Mouse (Mus musculus) kidney, embryonic 16.5 days (tissue): ENCODE measurements around the gene Igdcc3. TPM values are rescaled to one million over a fixed set of nuclear protein-coding genes. Genes with fewer than 3 reads are reported as not detected.

ENCODE experiments used
- ATAC-seq: fragments of 200-750 bp; cut with Nextera tagmentation; 2 replicates; pipeline ENCODE4 v1.8.0; 2017; ENCODE audit warnings: moderate TSS enrichment; ENCODE audit not compliant: low FRiP score, low TSS enrichment
- H3K27ac ChIP-seq: fragments of 300-500 bp; sonication (generic); 2 replicates; pipeline ENCODE4 v1.5.1; 2014; ENCODE audit warnings: low read length
- H3K27me3 ChIP-seq: fragments of 300-500 bp; sonication (generic); 2 replicates; pipeline ENCODE4 v1.6.1; 2014; ENCODE audit warnings: low read length, control low read depth, mixed read lengths; ENCODE audit not compliant: insufficient read depth
- H3K36me3 ChIP-seq: fragments of 300-500 bp; sonication (generic); 2 replicates; pipeline ENCODE4 v1.6.1; 2014; ENCODE audit warnings: low read length, control low read depth, mixed read lengths; ENCODE audit not compliant: insufficient read depth
- H3K4me1 ChIP-seq: fragments of 300-500 bp; sonication (generic); 2 replicates; pipeline ENCODE4 v1.6.1; 2014; ENCODE audit warnings: low read length, control low read depth, mixed read lengths; ENCODE audit not compliant: insufficient read depth
- H3K4me2 ChIP-seq: fragments of 300-500 bp; sonication (generic); replicated peaks from 2 replicates; pipeline ENCODE4 v1.6.1; 2014; ENCODE audit warnings: low read depth, low read length
- H3K4me3 ChIP-seq: fragments of 300-500 bp; sonication (generic); 2 replicates; pipeline ENCODE4 v1.5.1; 2014; ENCODE audit warnings: mild to moderate bottlenecking, low read length
- H3K9ac ChIP-seq: fragments of 300-500 bp; sonication (generic); replicated peaks from 2 replicates; pipeline ENCODE4 v1.6.1; 2014; ENCODE audit warnings: low read length
- H3K9me3 ChIP-seq: fragments of 300-500 bp; sonication (generic); 2 replicates; pipeline ENCODE4 v1.6.1; 2016; ENCODE audit warnings: low read length, control low read depth
- WGBS: fragments of 180-500 bp; shearing (Covaris S2); extraction: QIAGEN DNeasy Blood & Tissue Kit; methylation state at CpG from one replicate; pipeline ENCODE4 v1.1.7; 2014; 5-methylcytosine and 5-hydroxymethylcytosine counted together
- polyA plus RNA-seq: library from polyadenylated mRNA; unstranded; fragments of >200 nt; fragmentation: Nextera tagmentation; extraction: Ambion mirVana; gene quantifications from 2 replicates; pipeline ENCODE4 v1.2.1, GENCODE M21; 2015

Igdcc3 gene
- 3.2 and 3.3 TPM in 2 replicates for polyA plus RNA-seq

DNA sequence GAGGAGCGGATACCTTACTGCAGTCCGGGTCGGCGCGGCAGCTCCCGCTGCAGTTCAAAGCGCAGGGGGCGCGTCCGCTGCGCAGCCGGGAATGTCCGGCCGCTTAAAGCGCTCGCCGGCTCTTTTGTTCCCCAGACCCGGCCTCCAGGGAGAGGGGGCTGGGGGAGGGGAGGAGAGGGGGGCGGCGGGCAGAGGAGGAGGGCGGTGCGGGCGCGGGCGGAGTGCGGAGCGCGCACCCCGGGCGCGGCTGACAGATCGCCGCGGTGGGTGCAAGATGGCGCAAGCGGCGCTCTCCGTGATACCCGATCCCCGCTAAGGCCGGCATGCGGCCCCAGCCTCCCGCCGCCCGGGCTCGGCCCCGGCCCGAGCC, at the start of gene Igdcc3:
Igdcc3 (plus strand) TSS at position 254 of the 370 bp plus-strand sequence.
- H3K4me3 ChIP-seq: peak within 1 kb of the TSS; percentile 76

DNA sequence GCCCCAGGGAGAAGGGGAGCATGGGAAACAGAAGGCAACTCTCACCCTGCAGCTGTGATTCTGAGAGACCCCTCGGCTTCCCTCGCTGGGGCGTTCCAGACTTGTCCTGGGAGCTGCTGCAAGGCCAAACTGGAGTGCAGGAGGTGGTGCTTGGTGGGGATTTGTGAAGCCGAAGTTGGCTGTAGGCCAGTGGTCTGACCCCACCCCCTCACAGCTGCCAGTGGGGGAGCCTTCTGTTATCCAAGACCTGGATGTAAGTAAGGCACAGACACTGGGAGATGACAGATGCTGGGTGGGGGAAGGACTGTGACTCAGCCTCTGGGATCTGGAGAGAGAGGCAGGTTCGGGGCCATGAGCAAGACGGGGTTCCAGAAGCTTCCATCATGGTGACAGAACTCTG, 46.8 kb upstream of the Igdcc3 start:
- H3K27me3 ChIP-seq: no peaks in the 10 kb centered on the region
- WGBS: 50% methylated on average over 6 of the region's 6 CpGs

More for the DNA sequence above, at the start of gene Igdcc3:
- H3K4me1 ChIP-seq: peaks cover 17% of the 10 kb centered on the region
- no peaks in the 10 kb centered on the region for H3K9me3 ChIP-seq
- H3K27ac ChIP-seq: peak within 1 kb of the TSS; percentile 77
- 0% methylated on average over 29 of the region's 48 CpGs for WGBS
- H3K4me2 ChIP-seq: peak within 1 kb of the TSS; percentile 95
- no peaks in the 10 kb centered on the region for H3K36me3 ChIP-seq
- peaks cover 17% of the 10 kb centered on the region for H3K27me3 ChIP-seq
- peak within 1 kb of the TSS; percentile 80 for H3K9ac ChIP-seq
- ATAC-seq: peak; percentile 77

DNA sequence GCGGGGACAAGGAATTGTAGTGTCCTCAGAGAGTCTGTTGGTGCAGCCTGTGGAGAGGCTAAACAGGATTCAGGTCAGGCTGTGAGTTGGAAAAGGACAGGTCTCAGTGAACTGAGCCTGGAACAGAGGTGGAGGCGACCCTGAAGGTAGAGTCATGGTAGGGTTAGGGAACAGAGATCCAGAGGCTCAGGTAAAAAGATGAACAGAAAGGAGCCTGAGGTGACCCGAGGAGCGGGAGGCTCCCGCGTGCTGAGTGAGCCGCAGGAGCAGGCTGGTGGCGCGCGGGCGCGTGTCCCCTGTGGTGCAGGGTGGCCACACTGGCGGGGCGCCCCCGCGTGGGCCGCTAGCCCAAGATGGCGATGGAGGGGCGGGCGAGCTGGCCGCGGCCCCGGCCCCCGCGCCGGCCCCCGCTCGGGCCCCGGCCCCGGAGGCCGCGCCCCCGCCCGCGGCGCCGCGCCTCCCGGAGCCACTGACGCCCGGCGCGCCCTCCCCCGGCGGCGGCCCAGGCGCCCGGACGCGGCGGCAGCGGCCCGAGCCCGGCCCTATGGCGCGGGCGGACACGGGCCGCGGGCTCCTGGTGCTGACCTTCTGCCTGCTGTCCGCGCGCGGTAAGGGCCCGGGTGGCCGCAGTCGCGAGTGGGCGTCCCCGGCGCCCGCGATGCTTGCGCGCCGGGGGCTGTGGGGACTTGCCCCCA, 39.9 kb upstream of the Igdcc3 start, which contains the start of gene Igdcc4:
Igdcc4 (plus strand) TSS at position 496 of the 695 bp plus-strand sequence.
- 4% methylated on average over 21 of the region's 76 CpGs for WGBS
- no peak for ATAC-seq

More for the DNA sequence above, 46.8 kb upstream of the Igdcc3 start:
- Histone ChIP-seq H3K9ac (no peak overlapping the region), H3K27ac (no peak overlapping the region), H3K36me3 (no peaks in the 10 kb centered on the region), H3K4me1 (0 out of 2 replicates have a peak, but pooled peaks cover 2% of the 10 kb centered on the region), H3K4me2 (no peak overlapping the region), H3K9me3 (no peaks in the 10 kb centered on the region), H3K4me3 (no peak overlapping the region)
- peak; percentile 75; the same call in 1 of the 2 replicates for ATAC-seq

DNA sequence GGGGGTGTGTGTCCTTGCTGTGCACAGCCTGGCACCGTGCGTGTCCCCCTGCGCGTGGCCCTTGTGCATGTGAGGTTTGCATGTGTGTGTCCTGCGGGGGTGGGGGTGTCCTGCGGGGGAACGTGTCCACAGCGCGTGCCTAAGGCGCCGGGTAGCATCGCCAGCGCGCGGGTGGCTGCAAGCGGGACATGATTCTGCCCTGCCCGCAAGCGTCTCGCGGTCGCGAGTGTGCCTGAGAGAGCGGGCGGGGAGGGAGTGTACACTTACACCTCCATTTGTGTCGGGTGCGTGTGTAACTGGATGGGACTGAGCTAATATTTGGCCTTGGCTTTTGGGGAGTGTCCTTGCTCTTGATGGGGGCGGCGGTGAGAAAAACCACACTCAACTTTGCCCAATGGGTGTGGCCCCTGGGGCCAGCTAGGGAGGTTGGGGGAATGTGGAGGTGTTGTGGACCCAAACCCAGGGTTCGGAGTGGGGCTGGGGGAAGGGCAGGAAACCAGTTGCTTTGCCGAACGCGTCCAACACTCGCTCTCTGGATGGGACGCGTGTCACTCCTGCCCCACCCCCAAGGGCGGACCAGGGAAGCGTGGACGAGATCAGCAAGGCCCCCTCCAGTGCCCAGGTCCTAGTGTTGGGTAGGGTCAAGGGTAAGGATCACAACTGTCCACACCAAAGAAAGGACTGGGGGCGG, 39.2 kb upstream of the Igdcc3 start:
- peak overlapping the region; percentile 75 for H3K9ac ChIP-seq
- peak; percentile 63 for ATAC-seq
- H3K4me3 ChIP-seq: peak overlapping the region; percentile 78
- H3K9me3 ChIP-seq: peaks cover 5% of the 10 kb centered on the region; the same call in 1 of the 2 replicates
- 0% methylated on average over 39 of the region's 39 CpGs for WGBS
- no peaks in the 10 kb centered on the region for H3K36me3 ChIP-seq
- no peaks in the 10 kb centered on the region; the same call in 1 of the 2 replicates for H3K27me3 ChIP-seq
- 0 out of 2 replicates have a peak, but pooled peaks cover 4% of the 10 kb centered on the region for H3K4me1 ChIP-seq
- H3K4me2 ChIP-seq: peak overlapping the region; percentile 100
- H3K27ac ChIP-seq: peak overlapping the region; percentile 58; the same call in 1 of the 2 replicates

More for the DNA sequence above, 39.9 kb upstream of the Igdcc3 start, which contains the start of gene Igdcc4:
- peaks cover 5% of the 10 kb centered on the region; the same call in 1 of the 2 replicates for H3K9me3 ChIP-seq
- H3K27me3 ChIP-seq: no peaks in the 10 kb centered on the region; the same call in 1 of the 2 replicates
- 0 out of 2 replicates have a peak, but pooled peaks cover 4% of the 10 kb centered on the region for H3K4me1 ChIP-seq
- H3K9ac ChIP-seq: peak within 1 kb of the TSS; percentile 75
- H3K36me3 ChIP-seq: no peaks in the 10 kb centered on the region
- peak within 1 kb of the TSS; percentile 100 for H3K4me2 ChIP-seq
- peak within 1 kb of the TSS; percentile 58; the same call in 1 of the 2 replicates for H3K27ac ChIP-seq
- H3K4me3 ChIP-seq: peak within 1 kb of the TSS; percentile 78

DNA sequence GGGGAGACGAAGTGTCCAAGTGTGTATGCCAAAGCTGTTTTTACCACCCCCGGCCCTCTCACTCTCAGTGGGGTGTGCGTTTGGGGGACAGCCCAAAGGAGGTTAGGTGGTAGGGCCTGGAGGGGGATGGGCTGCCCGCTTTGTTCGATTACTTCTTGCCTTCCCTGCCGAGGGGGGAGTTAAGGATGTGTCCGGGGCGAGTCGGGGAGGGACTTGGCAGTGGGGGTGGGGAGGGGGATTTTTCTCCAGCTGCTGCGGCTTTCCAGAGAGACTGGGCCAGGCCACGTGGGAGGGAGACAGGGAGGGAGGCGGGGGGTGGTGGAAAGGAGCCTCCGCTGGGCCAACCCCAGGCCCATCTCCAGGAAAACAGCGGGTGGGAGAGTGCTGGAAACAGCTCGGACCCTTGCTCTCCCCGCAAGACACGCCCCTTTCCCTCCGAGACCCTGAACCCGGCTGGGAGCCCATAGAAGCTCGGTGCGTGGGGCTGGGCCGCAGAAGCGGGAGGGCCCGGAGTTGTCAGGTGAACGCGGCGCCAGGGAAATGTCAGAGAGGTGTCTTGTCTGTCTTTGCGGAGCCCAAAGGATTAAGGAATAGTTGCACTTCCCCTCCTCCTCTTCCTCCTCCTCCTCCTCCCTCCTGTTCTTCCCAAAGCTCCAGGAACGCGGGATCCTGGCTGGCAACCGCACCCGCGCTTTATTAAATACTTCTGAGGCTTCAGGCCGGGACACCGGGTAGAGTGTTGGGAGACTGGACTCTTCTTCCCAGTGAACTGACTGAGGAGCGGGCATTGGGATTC, 38.4 kb upstream of the Igdcc3 start:
- H3K4me2 ChIP-seq: peak overlapping the region; percentile 100
- WGBS: 2% methylated on average over 36 of the region's 36 CpGs
- peak overlapping the region; percentile 75 for H3K9ac ChIP-seq
- H3K9me3 ChIP-seq: peaks cover 5% of the 10 kb centered on the region; the same call in 1 of the 2 replicates
- H3K36me3 ChIP-seq: no peaks in the 10 kb centered on the region
- no peaks in the 10 kb centered on the region; the same call in 1 of the 2 replicates for H3K27me3 ChIP-seq
- H3K4me1 ChIP-seq: 0 out of 2 replicates have a peak, but pooled peaks cover 4% of the 10 kb centered on the region
- H3K27ac ChIP-seq: no peak overlapping the region; the same call in 1 of the 2 replicates
- peak overlapping the region; percentile 78 for H3K4me3 ChIP-seq
- ATAC-seq: peak; percentile 69

DNA sequence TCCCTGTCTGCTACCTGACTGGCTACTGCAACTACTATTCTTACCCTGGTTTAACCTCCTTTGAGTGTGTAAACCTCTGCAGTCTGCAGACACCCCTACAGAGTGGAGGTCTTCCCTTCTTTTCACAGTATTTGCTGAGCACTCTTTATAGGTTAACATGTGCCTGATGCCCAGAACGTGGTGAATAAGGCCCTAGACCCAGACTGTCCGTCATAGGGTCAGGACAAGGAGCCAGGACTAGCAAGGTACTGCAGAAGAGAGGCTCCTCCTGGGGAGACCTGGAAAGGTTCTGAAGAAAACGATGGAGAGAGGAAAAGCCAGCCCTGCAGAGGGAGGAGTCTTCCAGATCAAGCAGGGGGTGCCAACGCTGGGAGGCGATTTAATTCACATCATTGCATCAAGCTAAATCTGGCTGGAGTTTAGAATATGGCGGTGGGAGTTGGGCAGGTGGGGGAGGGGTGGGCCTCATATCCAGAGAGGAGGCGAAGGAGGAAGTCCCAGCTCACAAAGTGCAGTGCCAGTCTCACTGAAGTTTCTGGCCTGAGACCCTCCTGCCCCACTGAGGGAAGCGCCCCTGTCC, 37.7 kb upstream of the Igdcc3 start:
- no peak for ATAC-seq
- H3K36me3 ChIP-seq: no peaks in the 10 kb centered on the region
- no peak overlapping the region for H3K27ac ChIP-seq
- H3K4me2 ChIP-seq: peak overlapping the region; percentile 100
- no peaks in the 10 kb centered on the region; the same call in 1 of the 2 replicates for H3K27me3 ChIP-seq
- peaks cover 5% of the 10 kb centered on the region; the same call in 1 of the 2 replicates for H3K9me3 ChIP-seq
- peak overlapping the region; percentile 75 for H3K9ac ChIP-seq
- 0 out of 2 replicates have a peak, but pooled peaks cover 4% of the 10 kb centered on the region for H3K4me1 ChIP-seq
- WGBS: 37% methylated on average over 8 of the region's 8 CpGs
- H3K4me3 ChIP-seq: peak overlapping the region; percentile 78

DNA sequence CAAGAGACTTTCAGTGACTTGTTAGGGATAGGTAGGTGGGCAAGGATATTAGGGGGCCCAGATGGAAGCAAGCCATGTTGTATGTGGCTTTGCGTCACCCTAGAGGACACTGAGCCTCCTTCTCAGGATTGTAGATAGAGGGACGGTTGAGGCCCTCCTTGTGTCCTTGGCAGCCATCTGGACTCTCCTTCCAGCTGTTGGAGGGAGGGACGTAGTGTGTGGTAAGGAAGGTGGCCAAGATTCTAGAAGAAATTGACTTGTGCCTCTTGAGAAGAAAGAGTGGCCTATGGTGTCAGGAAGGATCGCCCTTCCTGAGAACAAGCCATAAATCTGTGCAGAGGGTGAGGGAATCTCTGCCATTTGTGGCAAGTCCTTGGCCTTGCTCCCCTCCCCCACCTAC, 34.2 kb upstream of the Igdcc3 start:
- no peak overlapping the region for H3K9ac ChIP-seq

DNA sequence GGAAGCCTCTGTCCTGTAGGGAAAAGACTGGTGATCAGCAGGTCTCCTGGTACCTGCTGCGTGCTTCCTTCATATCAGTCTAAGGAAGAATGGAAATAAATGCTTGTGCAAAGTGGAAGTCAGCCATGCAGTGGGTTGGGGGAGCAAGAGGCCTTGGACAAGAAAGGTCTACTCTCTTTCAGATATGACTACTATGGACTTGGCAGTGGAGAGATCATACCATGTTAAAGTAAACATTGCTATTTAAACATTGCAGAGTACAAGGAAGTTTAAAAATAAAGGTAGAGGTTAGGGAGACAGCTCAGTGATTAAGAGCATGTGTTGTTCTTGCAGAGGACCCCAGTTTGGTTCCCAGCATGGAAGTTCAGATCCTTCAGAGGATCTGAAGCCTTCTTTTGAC, 33.1 kb upstream of the Igdcc3 start:
- 73% methylated on average over 1 of the region's 1 CpGs for WGBS
- H3K4me1 ChIP-seq: peaks cover 13% of the 10 kb centered on the region
- no peak for ATAC-seq

More for the DNA sequence above, 34.2 kb upstream of the Igdcc3 start:
- H3K27me3 ChIP-seq: no peaks in the 10 kb centered on the region; the same call in 1 of the 2 replicates
- H3K4me3 ChIP-seq: no peak overlapping the region
- WGBS: 56% methylated on average over 4 of the region's 4 CpGs
- no peaks in the 10 kb centered on the region for H3K36me3 ChIP-seq
- peaks cover 17% of the 10 kb centered on the region for H3K4me1 ChIP-seq
- ATAC-seq: no peak
- H3K4me2 ChIP-seq: no peak overlapping the region
- H3K27ac ChIP-seq: no peak overlapping the region
- no peaks in the 10 kb centered on the region for H3K9me3 ChIP-seq

More for the DNA sequence above, 33.1 kb upstream of the Igdcc3 start:
- no peak overlapping the region for H3K9ac ChIP-seq
- no peak overlapping the region for H3K4me3 ChIP-seq
- no peak overlapping the region for H3K27ac ChIP-seq
- no peaks in the 10 kb centered on the region; the same call in 1 of the 2 replicates for H3K27me3 ChIP-seq
- no peak overlapping the region for H3K4me2 ChIP-seq
- H3K9me3 ChIP-seq: no peaks in the 10 kb centered on the region
- H3K36me3 ChIP-seq: no peaks in the 10 kb centered on the region
